Mouse (Mus musculus) bone marrow macrophage, adult 2 months (primary cell): Measurements from ENCODE around the gene 9530003J23Rik.

Experiments used
- CTCF ChIP-seq: IDR thresholded peaks from 2 replicates; pipeline ENCODE4 v1.5.1; 2012; ENCODE audit warnings: low read depth, mild to moderate bottlenecking, low read length, moderate library complexity
- POLR2A ChIP-seq: IDR thresholded peaks from 2 replicates; pipeline ENCODE4 v1.6.1; 2012; ENCODE audit warnings: mild to moderate bottlenecking, low read depth, low read length, borderline replicate concordance

DNA sequence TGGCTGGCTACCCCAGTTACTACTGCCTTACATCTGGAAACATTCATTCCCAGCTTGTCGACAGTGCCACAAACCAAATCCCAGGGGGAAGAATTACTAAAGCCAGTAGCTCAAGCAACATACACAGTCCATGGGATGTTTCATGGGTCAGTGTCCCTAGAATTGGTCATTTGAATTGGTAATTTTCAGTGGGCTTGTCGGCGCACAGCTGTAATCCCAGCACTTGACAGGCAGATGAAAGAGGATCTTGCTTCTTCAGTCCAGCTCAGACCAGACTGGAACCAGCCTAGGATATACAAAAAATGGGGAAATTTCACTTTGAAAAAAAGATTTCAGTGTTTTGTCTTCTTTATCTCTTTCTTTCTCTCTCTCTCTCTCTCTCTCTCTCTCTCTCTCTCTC lies 38.8 kb downstream of the 9530003J23Rik start:
- TF ChIP-seq CTCF (no peak), POLR2A (no peak)
